ENCODE assay signal across 7 mouse cellular contexts in genomic region chr8:122567361-122568108, GRCm38 (mm10). TPM values are rescaled to one million over a fixed set of nuclear protein-coding genes. Genes with fewer than 3 reads are reported as not detected.
DNase-seq lines count a peak whose midpoint lies in the region; ATAC-seq lines count a peak whose summit lies in the region.

Gene Cdt1 (plus strand): TSS chr8:122568015.

- peak; percentile 71 for ATAC-seq in granulocyte monocyte progenitor cell, adult 5-6 weeks (replicated peaks; ENCODE audit: poor library complexity, severe bottlenecking)
- peak; percentile 96 for ATAC-seq in midbrain, embryonic 13.5 days

- under 1% methylated on average over 62 of the region's 62 CpGs for WGBS in limb, embryonic 10.5 days
- under 1% methylated on average over 62 of the region's 62 CpGs for WGBS in midbrain, embryonic 13.5 days

- H3K4me1 ChIP-seq in limb, embryonic 10.5 days, result peaks cover 52% of the 10 kb centered on the region
- peaks cover 27% of the 10 kb centered on the region for H3K4me1 ChIP-seq in midbrain, embryonic 13.5 days (replicated peaks)

- H3K9me3 ChIP-seq in limb, embryonic 10.5 days (replicated peaks), result no peaks in the 10 kb centered on the region
- H3K9me3 ChIP-seq in midbrain, embryonic 13.5 days, result no peaks in the 10 kb centered on the region

- H3K36me3 ChIP-seq in limb, embryonic 10.5 days, result peaks cover 42% of the 10 kb centered on the region
- peaks cover 29% of the 10 kb centered on the region for H3K36me3 ChIP-seq in midbrain, embryonic 13.5 days

- DNase-seq in adrenal gland, adult 8-10 months, result peak; percentile 93
- DNase-seq in embryo, embryonic 9.5 days (ENCODE audit: extremely low spot score), result peak; percentile 98
- peak; percentile 93 for DNase-seq in kidney, adult 11 months
- DNase-seq in limb, embryonic 10.5 days (ENCODE audit: low spot score), result peak; percentile 99
- DNase-seq in spleen, adult 12 weeks (ENCODE audit: low spot score), result peak; percentile 94

- peak within 1 kb of the TSS; percentile 95 for H3K4me2 ChIP-seq in midbrain, embryonic 13.5 days (replicated peaks)

- no peaks in the 10 kb centered on the region for H3K27me3 ChIP-seq in limb, embryonic 10.5 days (ENCODE audit: low read depth, poor library complexity, severe bottlenecking)
- no peaks in the 10 kb centered on the region for H3K27me3 ChIP-seq in midbrain, embryonic 13.5 days

- H3K9ac ChIP-seq in midbrain, embryonic 13.5 days (replicated peaks), result peak within 1 kb of the TSS; percentile 87

- peak within 1 kb of the TSS; percentile 98 for H3K4me3 ChIP-seq in limb, embryonic 10.5 days
- H3K4me3 ChIP-seq in midbrain, embryonic 13.5 days (replicated peaks), result peak within 1 kb of the TSS; percentile 74

- peak within 1 kb of the TSS; percentile 98 for H3K27ac ChIP-seq in limb, embryonic 10.5 days
- peak within 1 kb of the TSS; percentile 89 for H3K27ac ChIP-seq in midbrain, embryonic 13.5 days

RNA-seq across cellular contexts. Expression of gene Cdt1, which starts in this region (rescaled TPM):
- total RNA-seq in adrenal gland, adult 8-10 months (2022), result 1 to 10 TPM; 4.8 to 9.9 (median 8.2) TPM
- 76.0 and 153 TPM in 2 replicates for total RNA-seq in granulocyte monocyte progenitor cell, adult 5-6 weeks (2014; fragmentation: Nextera tagmentation)
- total RNA-seq in granulocyte monocyte progenitor cell, adult 5-6 weeks (2017), result 38.6 and 38.8 TPM in 2 replicates
- 68.9 and 75.6 TPM in 2 replicates for polyA plus RNA-seq in limb, embryonic 10.5 days (2016; fragmentation: Nextera tagmentation; extraction: Ambion mirVana)
- 13.8 and 14.1 TPM in 2 replicates for polyA plus RNA-seq in midbrain, embryonic 13.5 days (2015; fragmentation: Nextera tagmentation; extraction: Ambion mirVana)

Comparison
In these comparisons a context has a peak if more than half of its experiments do, and no peak if none do; other contexts are left out.
1. Peak in every context shown above with its lines: DNase-seq, ATAC-seq, H3K4me3 ChIP-seq and H3K27ac ChIP-seq.